Mouse (Mus musculus): ENCODE measurements at regions not wholly inside any gene's neighbourhood (a gene's known extent, or its start where the extent isn't known, plus 50 kb on each side); places are given as distances from the start of the nearest gene placed in this dataset.

DNA sequence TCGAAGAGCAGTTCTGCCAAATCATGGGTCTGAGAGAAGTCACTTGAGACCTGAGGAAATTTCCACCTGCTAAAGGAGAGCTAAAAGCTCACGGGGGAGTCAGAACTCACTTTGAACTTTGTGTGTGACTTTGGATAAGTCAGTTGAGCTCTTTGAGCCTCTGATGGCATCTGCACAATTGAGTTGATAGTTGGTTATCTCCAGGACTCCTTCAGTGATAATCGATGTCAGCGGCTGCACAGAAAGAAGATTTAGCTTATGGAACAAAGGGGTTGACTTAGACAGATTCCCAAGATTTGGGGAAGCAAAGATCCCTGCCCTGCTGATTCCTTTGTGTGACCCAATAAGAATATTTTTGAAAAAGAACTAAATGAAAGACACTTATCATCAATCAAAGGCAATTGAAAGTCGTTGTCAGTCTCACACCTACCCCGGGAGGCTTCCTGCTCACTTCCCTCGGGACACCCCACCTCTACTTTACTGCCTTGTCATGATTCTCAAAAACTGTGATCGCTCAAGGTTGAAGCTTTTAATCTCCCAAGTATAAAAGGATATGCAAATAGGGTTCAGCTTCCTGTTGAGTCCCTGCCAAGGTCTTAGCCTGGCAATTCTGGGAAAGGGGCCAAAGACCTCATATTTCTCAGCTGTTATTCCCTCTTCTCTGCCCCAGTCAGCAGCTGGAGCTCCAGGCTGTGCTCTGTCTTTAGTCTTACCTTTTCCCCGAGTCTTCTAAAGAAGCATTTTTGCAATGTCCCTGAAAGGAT is 145.4 kb downstream of the Dad1 start:
- no peaks in the 10 kb centered on the region for H3K9me3 ChIP-seq (ENCODE audit: control insufficient read depth, low read length)
- no peaks in the 10 kb centered on the region for H3K27me3 ChIP-seq (ENCODE audit: control insufficient read depth, insufficient read depth, low read length)
- ATAC-seq (ENCODE audit: low FRiP score, low read depth) = peak; percentile 55; the same call in 1 of the 2 replicates
- no peak for TF ChIP-seq POLR2A (IDR thresholded peaks at IDR 0.05; ENCODE audit: borderline replicate concordance, extremely low read depth, insufficient read depth, insufficient read length)
- no peak overlapping the region for H3K4me2 ChIP-seq (replicated peaks; ENCODE audit: low read depth, low read length, severe bottlenecking)
- peak; percentile 84 for DNase-seq (ENCODE audit: low spot score)
- H3K27ac ChIP-seq (replicated peaks; ENCODE audit: low read depth, low read length) = 0 out of 2 replicates have a peak overlapping the region, but pooled peaks have one; percentile 1
- WGBS = 16% methylated on average over 9 of the region's 9 CpGs
- H3K4me1 ChIP-seq (ENCODE audit: control insufficient read depth, insufficient read depth, low read length) = peaks cover 26% of the 10 kb centered on the region
- no peak overlapping the region for H3K9ac ChIP-seq (ENCODE audit: low read depth, low read length, severe bottlenecking)
- H3K4me3 ChIP-seq (replicated peaks; ENCODE audit: low read length) = no peak overlapping the region
- H3K36me3 ChIP-seq (ENCODE audit: control insufficient read depth, insufficient read depth, low read length) = no peaks in the 10 kb centered on the region

DNA sequence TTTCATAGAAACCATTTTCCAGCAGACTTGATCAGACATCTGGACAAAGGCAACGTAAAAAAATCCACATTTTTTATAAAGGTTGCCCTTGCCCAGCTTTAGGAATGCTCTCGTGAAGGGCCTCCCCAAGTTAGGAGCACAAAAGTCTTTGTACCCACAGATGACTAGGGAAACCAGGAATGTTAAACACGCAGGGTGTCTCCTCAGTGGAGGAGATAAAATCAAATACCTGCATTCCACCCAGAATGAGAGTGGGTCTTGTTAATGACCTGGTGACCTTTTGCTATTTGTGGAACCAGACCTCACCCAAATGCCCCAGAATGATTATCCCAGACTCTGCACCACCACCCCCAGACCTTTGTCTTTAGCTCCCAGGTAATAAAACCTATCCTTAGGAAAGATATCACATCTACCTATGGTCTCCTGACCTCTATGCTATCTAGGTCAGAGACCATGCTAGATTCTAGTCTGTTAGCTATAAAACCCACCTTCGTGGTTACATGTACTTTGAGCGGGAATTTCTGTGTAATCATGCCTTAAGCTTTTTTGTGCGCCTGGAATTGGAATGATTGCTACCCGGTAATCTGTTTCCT is 146.6 kb downstream of the Dad1 start:
- H3K9ac ChIP-seq (ENCODE audit: low read depth, low read length, severe bottlenecking) = no peak overlapping the region
- no peaks in the 10 kb centered on the region for H3K36me3 ChIP-seq (ENCODE audit: control insufficient read depth, insufficient read depth, low read length)
- H3K4me3 ChIP-seq (replicated peaks; ENCODE audit: low read length) = no peak overlapping the region
- WGBS = 52% methylated on average over 7 of the region's 7 CpGs
- ATAC-seq (ENCODE audit: low FRiP score, low read depth) (no peak), DNase-seq (ENCODE audit: low spot score) (no peak)
- H3K27me3 ChIP-seq (ENCODE audit: control insufficient read depth, insufficient read depth, low read length) = no peaks in the 10 kb centered on the region
- H3K4me2 ChIP-seq (replicated peaks; ENCODE audit: low read depth, low read length, severe bottlenecking) = no peak overlapping the region
- H3K27ac ChIP-seq (replicated peaks; ENCODE audit: low read depth, low read length) = no peak overlapping the region
- H3K9me3 ChIP-seq (ENCODE audit: control insufficient read depth, low read length) = no peaks in the 10 kb centered on the region
- H3K4me1 ChIP-seq (ENCODE audit: control insufficient read depth, insufficient read depth, low read length) = peaks cover 28% of the 10 kb centered on the region
- no peak for TF ChIP-seq POLR2A (IDR thresholded peaks at IDR 0.05; ENCODE audit: borderline replicate concordance, extremely low read depth, insufficient read depth, insufficient read length)

DNA sequence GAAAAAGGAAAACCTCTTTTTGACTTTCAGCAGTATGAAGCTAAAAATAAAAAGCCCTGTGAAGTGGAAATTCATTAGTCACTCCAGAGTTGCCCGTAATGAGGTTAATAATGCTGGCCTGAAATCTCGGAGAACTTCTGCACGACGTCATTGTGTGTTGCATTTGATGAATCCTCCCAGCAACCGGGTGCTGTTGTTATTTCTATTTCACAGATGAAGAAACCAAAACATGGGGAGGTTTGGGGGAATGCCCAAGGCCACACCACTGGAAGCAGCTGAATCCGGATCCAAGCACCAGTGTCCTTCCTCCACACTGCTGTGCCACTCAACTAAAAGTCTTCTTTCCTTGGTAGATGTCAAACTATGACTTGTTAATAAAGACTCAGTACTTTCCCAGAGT is 149.7 kb downstream of the Dad1 start:
- ATAC-seq (ENCODE audit: low FRiP score, low read depth) (no peak), DNase-seq (ENCODE audit: low spot score) (no peak)
- H3K27me3 ChIP-seq (ENCODE audit: control insufficient read depth, insufficient read depth, low read length) = no peaks in the 10 kb centered on the region
- no peak overlapping the region for H3K4me2 ChIP-seq (replicated peaks; ENCODE audit: low read depth, low read length, severe bottlenecking)
- peaks cover 19% of the 10 kb centered on the region for H3K4me1 ChIP-seq (ENCODE audit: control insufficient read depth, insufficient read depth, low read length)
- no peak overlapping the region for H3K9ac ChIP-seq (ENCODE audit: low read depth, low read length, severe bottlenecking)
- H3K36me3 ChIP-seq (ENCODE audit: control insufficient read depth, insufficient read depth, low read length) = no peaks in the 10 kb centered on the region
- 72% methylated on average over 6 of the region's 6 CpGs for WGBS
- no peak overlapping the region for H3K4me3 ChIP-seq (replicated peaks; ENCODE audit: low read length)
- H3K27ac ChIP-seq (replicated peaks; ENCODE audit: low read depth, low read length) = no peak overlapping the region
- no peak for TF ChIP-seq POLR2A (IDR thresholded peaks at IDR 0.05; ENCODE audit: borderline replicate concordance, extremely low read depth, insufficient read depth, insufficient read length)
- H3K9me3 ChIP-seq (ENCODE audit: control insufficient read depth, low read length) = no peaks in the 10 kb centered on the region

DNA sequence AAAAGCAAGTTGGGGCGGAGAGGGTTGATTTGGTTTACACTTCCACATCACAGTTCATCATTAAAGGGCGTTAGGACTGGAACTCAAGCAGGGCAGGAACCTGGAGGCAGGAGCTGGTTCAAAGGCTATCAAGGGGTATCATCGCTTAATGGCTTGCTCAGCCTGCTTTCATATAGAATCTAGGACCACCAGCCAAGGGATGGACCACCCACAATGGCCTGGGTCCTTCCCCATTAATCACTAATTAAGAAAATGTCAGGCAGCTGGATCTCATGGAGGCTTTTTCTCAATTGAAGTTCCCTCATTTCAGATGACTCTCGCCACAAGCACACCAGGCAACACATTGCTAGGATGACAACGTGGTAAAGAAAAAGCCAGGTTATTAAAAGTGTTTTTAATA is 150.4 kb downstream of the Dad1 start:
- Histone ChIP-seq H3K4me3 (replicated peaks; ENCODE audit: low read length) (no peak overlapping the region), H3K27ac (replicated peaks; ENCODE audit: low read depth, low read length) (no peak overlapping the region), H3K36me3 (ENCODE audit: control insufficient read depth, insufficient read depth, low read length) (no peaks in the 10 kb centered on the region), H3K9ac (ENCODE audit: low read depth, low read length, severe bottlenecking) (no peak overlapping the region), H3K27me3 (ENCODE audit: control insufficient read depth, insufficient read depth, low read length) (no peaks in the 10 kb centered on the region), H3K9me3 (ENCODE audit: control insufficient read depth, low read length) (no peaks in the 10 kb centered on the region), H3K4me1 (ENCODE audit: control insufficient read depth, insufficient read depth, low read length) (peaks cover 12% of the 10 kb centered on the region), H3K4me2 (replicated peaks; ENCODE audit: low read depth, low read length, severe bottlenecking) (no peak overlapping the region)
- ATAC-seq (ENCODE audit: low FRiP score, low read depth) (no peak), DNase-seq (ENCODE audit: low spot score) (no peak)
- WGBS = 69% methylated on average over 5 of the region's 5 CpGs
- TF ChIP-seq POLR2A (IDR thresholded peaks at IDR 0.05; ENCODE audit: borderline replicate concordance, extremely low read depth, insufficient read depth, insufficient read length) = no peak

DNA sequence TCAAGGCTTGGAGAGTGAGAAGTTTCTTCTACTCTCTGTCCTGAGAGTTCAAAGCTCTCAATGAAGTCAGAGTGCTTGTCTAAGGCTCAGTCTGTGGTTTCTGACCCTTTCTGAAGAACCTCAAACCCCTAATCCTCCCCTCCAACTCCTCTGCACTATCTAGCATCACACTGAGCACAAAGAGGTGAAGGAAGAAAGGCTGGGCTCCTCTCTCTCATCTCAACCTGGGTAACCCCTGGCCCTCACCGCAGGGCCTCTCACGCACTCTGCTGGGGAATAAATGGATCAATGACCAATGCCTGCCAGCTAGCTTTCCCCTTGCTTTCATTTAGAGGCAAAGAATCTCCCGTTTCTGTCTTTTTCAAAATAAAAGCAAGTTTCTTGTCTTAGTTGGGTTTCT is 150.8 kb downstream of the Dad1 start:
- Histone ChIP-seq H3K27me3 (ENCODE audit: control insufficient read depth, insufficient read depth, low read length) (no peaks in the 10 kb centered on the region), H3K4me3 (replicated peaks; ENCODE audit: low read length) (no peak overlapping the region), H3K9me3 (ENCODE audit: control insufficient read depth, low read length) (no peaks in the 10 kb centered on the region), H3K4me1 (ENCODE audit: control insufficient read depth, insufficient read depth, low read length) (peaks cover 11% of the 10 kb centered on the region), H3K9ac (ENCODE audit: low read depth, low read length, severe bottlenecking) (no peak overlapping the region), H3K36me3 (ENCODE audit: control insufficient read depth, insufficient read depth, low read length) (no peaks in the 10 kb centered on the region), H3K4me2 (replicated peaks; ENCODE audit: low read depth, low read length, severe bottlenecking) (no peak overlapping the region), H3K27ac (replicated peaks; ENCODE audit: low read depth, low read length) (no peak overlapping the region)
- TF ChIP-seq POLR2A (IDR thresholded peaks at IDR 0.05; ENCODE audit: borderline replicate concordance, extremely low read depth, insufficient read depth, insufficient read length) = no peak
- 66% methylated on average over 3 of the region's 3 CpGs for WGBS
- no peak for ATAC-seq (ENCODE audit: low FRiP score, low read depth)
- no peak for DNase-seq (ENCODE audit: low spot score)
